In genomic region chr7:16843441-16844171, GRCm38 (mm10) we compare ENCODE assay signal across 8 mouse cellular contexts. TPM values are rescaled to one million over a fixed set of nuclear protein-coding genes. Genes with fewer than 3 reads are reported as not detected.
DNase-seq lines count a peak whose midpoint lies in the region; ATAC-seq and TF ChIP-seq lines count a peak whose summit lies in the region.

No protein-coding gene starts in this region.

- peak; percentile 4 for ATAC-seq in CD4-positive, CD25-positive, alpha-beta regulatory T cell, adult 4 months
- 0 out of 2 replicates have a peak, but pooled peaks have one; percentile 3 for ATAC-seq in kidney, embryonic 14.5 days (ENCODE audit: low FRiP score, low TSS enrichment)

- no peaks in the 10 kb centered on the region for H3K9me3 ChIP-seq in heart, embryonic 10.5 days
- H3K9me3 ChIP-seq in kidney, embryonic 14.5 days (ENCODE audit: control insufficient read depth, low read length): no peaks in the 10 kb centered on the region

- peak; percentile 39 for DNase-seq in T-cell, adult 2 months (ENCODE audit: low spot score)
- DNase-seq in heart, embryonic 10.5 days (ENCODE audit: low spot score): no peak
- peak; percentile 57 for DNase-seq in lung, postnatal 10 days
- peak in 1 of 2 experiments; percentile 74 for DNase-seq in spleen, adult 2 months (ENCODE audit: low read depth in 1 of 2, low spot score in 2 of 2)
- no peak for DNase-seq in frontal cortex, postnatal 25 days (ENCODE audit: low spot score in 2 of 2)
- DNase-seq in right cerebral cortex, postnatal 25 days: no peak

- peak overlapping the region; percentile 73 for H3K4me3 ChIP-seq in heart, embryonic 10.5 days
- H3K4me3 ChIP-seq in kidney, embryonic 14.5 days (ENCODE audit: low read length): peak overlapping the region; percentile 59
- peak overlapping the region; percentile 82 for H3K4me3 ChIP-seq in spleen, adult 2 months (ENCODE audit: extremely low read depth, insufficient read depth, insufficient read length)

- peak overlapping the region; percentile 84 for H3K4me2 ChIP-seq in kidney, embryonic 14.5 days (replicated peaks; ENCODE audit: low read depth, low read length)

- H3K27ac ChIP-seq in heart, embryonic 10.5 days: peak overlapping the region; percentile 86
- peak overlapping the region; percentile 73; the same call in 1 of the 2 replicates for H3K27ac ChIP-seq in kidney, embryonic 14.5 days (ENCODE audit: low read depth, low read length)
- H3K27ac ChIP-seq in spleen, adult 2 months (ENCODE audit: insufficient read depth, low read length): peak overlapping the region; percentile 97

- WGBS in heart, embryonic 10.5 days: 3% methylated on average over 33 of the region's 33 CpGs
- WGBS in kidney, embryonic 14.5 days: 1% methylated on average over 33 of the region's 33 CpGs
- WGBS in spleen, adult 2 months: 1% methylated on average over 33 of the region's 33 CpGs

- H3K36me3 ChIP-seq in heart, embryonic 10.5 days: peaks cover 50% of the 10 kb centered on the region
- peaks cover 29% of the 10 kb centered on the region for H3K36me3 ChIP-seq in kidney, embryonic 14.5 days (ENCODE audit: control insufficient read depth, insufficient read depth, low read length)
- peaks cover 24% of the 10 kb centered on the region for H3K36me3 ChIP-seq in spleen, adult 2 months (ENCODE audit: control insufficient read depth, insufficient read depth, low read length)

- peak overlapping the region; percentile 73 for H3K9ac ChIP-seq in kidney, embryonic 14.5 days (ENCODE audit: low read depth, low read length)

- H3K4me1 ChIP-seq in heart, embryonic 10.5 days: peaks cover 44% of the 10 kb centered on the region
- peaks cover 12% of the 10 kb centered on the region for H3K4me1 ChIP-seq in kidney, embryonic 14.5 days (ENCODE audit: control insufficient read depth, insufficient read depth, low read length)
- peaks cover 34% of the 10 kb centered on the region for H3K4me1 ChIP-seq in spleen, adult 2 months (ENCODE audit: control insufficient read depth, insufficient read depth, insufficient read length)

- TF ChIP-seq CTCF in spleen, adult 2 months (IDR thresholded peaks at IDR 0.05; ENCODE audit: extremely low read depth, insufficient read depth, insufficient read length, insufficient replicate concordance): no peak

- H3K27me3 ChIP-seq in heart, embryonic 10.5 days (ENCODE audit: insufficient read depth, poor library complexity, severe bottlenecking): 0 out of 2 replicates have a peak, but pooled peaks cover 3% of the 10 kb centered on the region
- H3K27me3 ChIP-seq in kidney, embryonic 14.5 days (ENCODE audit: control insufficient read depth, insufficient read depth, low read length): no peaks in the 10 kb centered on the region
- H3K27me3 ChIP-seq in spleen, adult 2 months (ENCODE audit: control insufficient read depth, insufficient read depth, low read length): no peaks in the 10 kb centered on the region

- TF ChIP-seq POLR2A in spleen, adult 2 months (IDR thresholded peaks at IDR 0.05; ENCODE audit: low read depth, low read length): peak; percentile 75

RNA-seq across cellular contexts. Expression of gene Prkd2, which starts 0.9 kb away (rescaled TPM):
- 10 to 100 TPM; 57.3 to 60.0 TPM for polyA plus RNA-seq in CD4-positive, CD25-positive, alpha-beta regulatory T cell, adult 4 months (2017; shearing (Covaris generic))
- 8.9 and 9.4 TPM in 2 replicates for polyA plus RNA-seq in heart, embryonic 10.5 days (2016; fragmentation: Nextera tagmentation; extraction: Ambion mirVana)
- polyA plus RNA-seq in kidney, embryonic 14.5 days (2014; fragmentation: Nextera tagmentation; extraction: Ambion mirVana): 10.9 and 15.7 TPM in 2 replicates
- polyA plus RNA-seq in spleen, adult 2 months (2012; rRNA removed): 183 and 205 TPM in 2 replicates

RNA-seq across cellular contexts. Expression of gene Fkrp, which starts 27.1 kb away (rescaled TPM):
- polyA plus RNA-seq in CD4-positive, CD25-positive, alpha-beta regulatory T cell, adult 4 months (2017; shearing (Covaris generic)): 10 to 100 TPM in 1 of 2 experiments, 1 to 10 TPM in 1; 6.8 to 11.2 TPM
- polyA plus RNA-seq in heart, embryonic 10.5 days (2016; fragmentation: Nextera tagmentation; extraction: Ambion mirVana): 29.5 and 36.7 TPM in 2 replicates
- 23.6 and 31.1 TPM in 2 replicates for polyA plus RNA-seq in kidney, embryonic 14.5 days (2014; fragmentation: Nextera tagmentation; extraction: Ambion mirVana)
- polyA plus RNA-seq in spleen, adult 2 months (2012; rRNA removed): 28.6 and 36.1 TPM in 2 replicates

RNA-seq across cellular contexts. Expression of gene Strn4, which starts 27.9 kb away (rescaled TPM):
- 10 to 100 TPM; 19.2 TPM for polyA plus RNA-seq in CD4-positive, CD25-positive, alpha-beta regulatory T cell, adult 4 months (2017; shearing (Covaris generic))
- 101 and 107 TPM in 2 replicates for polyA plus RNA-seq in heart, embryonic 10.5 days (2016; fragmentation: Nextera tagmentation; extraction: Ambion mirVana)
- 75.5 and 111 TPM in 2 replicates for polyA plus RNA-seq in kidney, embryonic 14.5 days (2014; fragmentation: Nextera tagmentation; extraction: Ambion mirVana)
- polyA plus RNA-seq in spleen, adult 2 months (2012; rRNA removed): 121 and 148 TPM in 2 replicates

RNA-seq across cellular contexts. Expression of gene Dact3, which starts 31.5 kb away (rescaled TPM):
- not detected for polyA plus RNA-seq in CD4-positive, CD25-positive, alpha-beta regulatory T cell, adult 4 months (2017; shearing (Covaris generic))
- polyA plus RNA-seq in heart, embryonic 10.5 days (2016; fragmentation: Nextera tagmentation; extraction: Ambion mirVana): 5.0 and 7.2 TPM in 2 replicates
- 5.1 and 6.4 TPM in 2 replicates for polyA plus RNA-seq in kidney, embryonic 14.5 days (2014; fragmentation: Nextera tagmentation; extraction: Ambion mirVana)
- polyA plus RNA-seq in spleen, adult 2 months (2012; rRNA removed): 9.2 and 18.1 TPM in 2 replicates

RNA-seq across cellular contexts. Expression of gene Gng8, which starts 48.0 kb away (rescaled TPM):
- not detected for polyA plus RNA-seq in CD4-positive, CD25-positive, alpha-beta regulatory T cell, adult 4 months (2017; shearing (Covaris generic))
- 3.0 and 6.3 TPM in 2 replicates for polyA plus RNA-seq in heart, embryonic 10.5 days (2016; fragmentation: Nextera tagmentation; extraction: Ambion mirVana)
- polyA plus RNA-seq in kidney, embryonic 14.5 days (2014; fragmentation: Nextera tagmentation; extraction: Ambion mirVana): 7.5 TPM in 2 replicates
- polyA plus RNA-seq in spleen, adult 2 months (2012; rRNA removed): 7.9 and 8.6 TPM in 2 replicates

Comparison
In these comparisons a context has a peak if more than half of its experiments do, and no peak if none do; other contexts are left out.
1. DNase-seq: peak in T-cell, adult 2 months (single experiment) and lung, postnatal 10 days (single experiment); none in heart, embryonic 10.5 days (single experiment), frontal cortex, postnatal 25 days (0 of 2) and right cerebral cortex, postnatal 25 days (single experiment).
2. Peak in every context shown above with its lines, with median percentiles within 50 percentile points of each other: H3K27ac ChIP-seq and H3K4me3 ChIP-seq.